Mouse (Mus musculus): Measurements from ENCODE around the gene Ctrb1.

Gene Ctrb1

GRCm38 (mm10) chr8:111690960-111691445 lies at the start of gene Ctrb1:
Gene Ctrb1, minus strand, starts transcription at chr8:111691010.
- no peak for DNase-seq (ENCODE audit: low spot score)

- DNase-seq (ENCODE audit: low spot score) = no peak
Measured at GRCm38 (mm10) chr8:111740301-111740711, 49.5 kb upstream of the Ctrb1 start.

GRCm38 (mm10) chr8:111739604-111740003 lies 48.8 kb upstream of the Ctrb1 start:
- no peak for DNase-seq (ENCODE audit: low spot score)

- no peak for DNase-seq (ENCODE audit: low spot score)
Measured at GRCm38 (mm10) chr8:111738867-111739266, 48.1 kb upstream of the Ctrb1 start.

GRCm38 (mm10) chr8:111736321-111736720 lies 45.5 kb upstream of the Ctrb1 start:
- DNase-seq (ENCODE audit: low spot score) = no peak

- no peak for DNase-seq (ENCODE audit: low spot score)
Measured at GRCm38 (mm10) chr8:111735791-111736190, 45.0 kb upstream of the Ctrb1 start.

- DNase-seq (ENCODE audit: low spot score) = no peak
Measured at GRCm38 (mm10) chr8:111735335-111735761, 44.5 kb upstream of the Ctrb1 start.

GRCm38 (mm10) chr8:111734244-111734960 lies 43.6 kb upstream of the Ctrb1 start:
- DNase-seq (ENCODE audit: low spot score) = no peak

GRCm38 (mm10) chr8:111733581-111734243 lies 42.9 kb upstream of the Ctrb1 start:
- peak; percentile 77 for DNase-seq (ENCODE audit: low spot score)

GRCm38 (mm10) chr8:111732406-111733085 lies 41.7 kb upstream of the Ctrb1 start:
- DNase-seq (ENCODE audit: low spot score) = no peak

GRCm38 (mm10) chr8:111732004-111732403 lies 41.2 kb upstream of the Ctrb1 start:
- peak; percentile 99 for DNase-seq (ENCODE audit: low spot score)

GRCm38 (mm10) chr8:111731231-111731977 lies 40.6 kb upstream of the Ctrb1 start:
- DNase-seq (ENCODE audit: low spot score) = no peak

- no peak for DNase-seq (ENCODE audit: low spot score)
Measured at GRCm38 (mm10) chr8:111729233-111730170, 38.7 kb upstream of the Ctrb1 start.

- DNase-seq (ENCODE audit: low spot score) = no peak
Measured at GRCm38 (mm10) chr8:111728481-111728880, 37.7 kb upstream of the Ctrb1 start.

GRCm38 (mm10) chr8:111727553-111727952 lies 36.7 kb upstream of the Ctrb1 start:
- DNase-seq (ENCODE audit: low spot score) = no peak

- no peak for DNase-seq (ENCODE audit: low spot score)
Measured at GRCm38 (mm10) chr8:111726102-111726900, 35.5 kb upstream of the Ctrb1 start.

- DNase-seq (ENCODE audit: low spot score) = no peak
Measured at GRCm38 (mm10) chr8:111725341-111725740, 34.5 kb upstream of the Ctrb1 start.

GRCm38 (mm10) chr8:111720115-111720544 lies 29.3 kb upstream of the Ctrb1 start:
- no peak for DNase-seq (ENCODE audit: low spot score)

- DNase-seq (ENCODE audit: low spot score) = no peak
Measured at GRCm38 (mm10) chr8:111718937-111719336, 28.1 kb upstream of the Ctrb1 start.

GRCm38 (mm10) chr8:111717866-111718265 lies 27.1 kb upstream of the Ctrb1 start:
- DNase-seq (ENCODE audit: low spot score) = no peak

Measured in embryo, embryonic 10.5 days (tissue).